Mouse (Mus musculus) CH12.LX (cell line): Measurements from ENCODE around the gene Cela1.

ENCODE experiments used
- BHLHE40 ChIP-seq: IDR thresholded peaks from 2 replicates; pipeline ENCODE4 v1.6.1; 2011; ENCODE audit warnings: mild to moderate bottlenecking, low read depth, low read length, improper control_type of control experiment
- CHD1 ChIP-seq: IDR thresholded peaks from 2 replicates; pipeline ENCODE4 v1.6.1; 2012; ENCODE audit warnings: low read depth, low read length, improper control_type of control experiment, inconsistent platforms
- CTCF ChIP-seq, 2 experiments: IDR thresholded peaks in 1 of 2; conservative IDR thresholded peaks in 1 of 2; 2 replicates each; pipeline ENCODE4 v1.5.1; 2011 to 2012; ENCODE audit warnings: low read depth in 2 of 2, low read length in 2 of 2, improper control_type of control experiment in 1 of 2, inconsistent platforms in 1 of 2, mild to moderate bottlenecking in 1 of 2, moderate library complexity in 1 of 2
- ELF1 ChIP-seq: IDR thresholded peaks from 2 replicates; pipeline ENCODE4 v1.6.1; 2014; ENCODE audit warnings: low read depth, mild to moderate bottlenecking, inconsistent platforms, low read length, improper control_type of control experiment
- EP300 ChIP-seq: IDR thresholded peaks from 2 replicates; pipeline ENCODE4 v1.6.1; 2011; ENCODE audit warnings: low read length, improper control_type of control experiment
- JUN ChIP-seq: IDR thresholded peaks from 2 replicates; pipeline ENCODE4 v1.6.1; 2011; ENCODE audit warnings: low read depth, mild to moderate bottlenecking, low read length, improper control_type of control experiment, moderate library complexity; ENCODE audit not compliant: insufficient read depth
- MAX ChIP-seq: IDR thresholded peaks from 2 replicates; pipeline ENCODE4 v1.6.1; 2011; ENCODE audit warnings: low read length, improper control_type of control experiment
- NRF1 ChIP-seq: IDR thresholded peaks from 2 replicates; pipeline ENCODE4 v1.6.1; 2014; ENCODE audit warnings: low read depth, mild to moderate bottlenecking, inconsistent platforms, low read length, improper control_type of control experiment, moderate library complexity
- POLR2A ChIP-seq: IDR thresholded peaks from 2 replicates; pipeline ENCODE4 v1.6.1; 2011; ENCODE audit warnings: low read depth, mild to moderate bottlenecking, improper control_type of control experiment, low read length
- RAD21 ChIP-seq: IDR thresholded peaks from 2 replicates; pipeline ENCODE4 v1.6.1; 2011; ENCODE audit warnings: low read depth, mild to moderate bottlenecking, low read length, improper control_type of control experiment, moderate library complexity
- SMC3 ChIP-seq: IDR thresholded peaks from 2 replicates; pipeline ENCODE4 v1.6.1; 2011; ENCODE audit warnings: low read depth, low read length, improper control_type of control experiment
- TBP ChIP-seq: conservative IDR thresholded peaks from 2 replicates; pipeline ENCODE4 v1.6.1; 2011; ENCODE audit warnings: low read depth, low read length, improper control_type of control experiment
- ZMIZ1 ChIP-seq: IDR thresholded peaks from 2 replicates; pipeline ENCODE4 v1.6.1; 2012; ENCODE audit warnings: low read depth, mild to moderate bottlenecking, inconsistent platforms, low read length, improper control_type of control experiment

DNA sequence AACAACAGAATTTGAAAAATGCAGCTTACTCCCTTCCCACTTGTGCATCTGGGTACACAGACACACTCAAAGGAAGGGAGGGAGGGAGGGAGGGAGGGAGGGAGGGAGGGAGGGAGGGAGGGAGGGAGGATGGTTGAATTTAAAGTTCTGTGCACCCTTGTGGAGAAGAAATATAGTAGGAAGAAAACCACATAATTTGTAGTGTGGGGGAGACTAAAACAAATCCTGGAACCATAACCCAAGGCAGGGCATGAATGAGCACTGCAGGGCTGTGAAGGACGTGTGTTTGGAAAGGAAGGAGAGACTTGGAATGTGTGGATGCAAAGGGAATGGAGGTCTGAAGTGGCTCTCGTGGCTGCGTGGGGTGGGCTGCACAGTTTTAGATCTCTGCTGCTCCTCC is 12.2 kb downstream of the Cela1 start:
- TF ChIP-seq NRF1: no peak
- no peak for TF ChIP-seq POLR2A
- TF ChIP-seq CTCF (conservative IDR thresholded peaks at IDR 0.05 in 1 of 2, IDR thresholded peaks at IDR 0.05 in 1 of 2; ENCODE audit: low read depth in 2 of 2, low read length in 2 of 2): no peak
- TF ChIP-seq EP300: no peak
- TF ChIP-seq MAX: no peak
- no peak for TF ChIP-seq ELF1
- no peak for TF ChIP-seq BHLHE40
- TF ChIP-seq SMC3: no peak
- TF ChIP-seq TBP: no peak
- TF ChIP-seq ZMIZ1: no peak
- TF ChIP-seq RAD21: no peak
- no peak for TF ChIP-seq JUN
- TF ChIP-seq CHD1: no peak
